Mouse (Mus musculus): ENCODE results near the gene Kif13a. TPM values are rescaled to one million over a fixed set of nuclear protein-coding genes. Genes with fewer than 3 reads are reported as not detected.
A peak's percentile ranks its signal among the peaks of the same experiment; 100 is the strongest.

Gene Kif13a
- polyA plus RNA-seq, 1 experiment = 5.3 TPM

DNA sequence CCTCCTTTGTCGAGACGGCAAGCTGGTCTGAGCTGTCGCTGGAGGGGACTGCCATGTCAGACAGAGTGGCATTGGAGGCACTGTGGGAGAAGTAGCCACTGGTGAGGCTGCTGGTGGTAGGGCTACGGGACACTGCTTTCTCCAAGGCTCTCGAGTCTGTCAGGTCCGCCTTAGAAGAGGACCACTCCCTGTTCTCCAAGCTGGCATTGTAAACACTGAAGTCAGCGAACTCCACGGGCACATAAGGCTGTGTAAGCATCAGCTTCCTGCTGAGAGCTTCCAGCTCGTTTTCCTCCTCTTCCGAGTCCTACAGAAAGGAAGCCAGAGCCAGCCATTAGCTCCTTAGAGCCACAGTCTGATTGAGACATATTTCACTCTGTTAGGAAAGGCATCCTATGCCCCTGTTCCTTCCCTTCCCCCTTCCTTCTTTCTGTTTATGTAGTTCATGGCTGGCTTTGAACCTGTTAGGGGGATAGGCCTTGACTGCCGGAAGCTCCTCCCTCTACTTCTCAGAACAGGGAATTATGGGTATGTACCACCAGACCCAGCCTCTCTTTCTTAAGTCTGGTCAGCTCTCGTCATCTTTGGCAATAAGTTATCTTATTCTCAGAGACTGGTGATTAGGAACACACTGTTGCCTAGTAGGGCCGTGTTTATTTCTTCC lies 177.0 kb downstream of the Kif13a start:
- Histone ChIP-seq H3K36me3 (ENCODE audit: control insufficient read depth, insufficient read depth, low read length) (no peaks in the 10 kb centered on the region), H3K27me3 (ENCODE audit: control insufficient read depth, insufficient read depth, low read length) (no peaks in the 10 kb centered on the region), H3K4me1 (ENCODE audit: control insufficient read depth, insufficient read depth, low read length) (peaks cover 9% of the 10 kb centered on the region), H3K27ac (ENCODE audit: control insufficient read depth, insufficient read depth, low read depth, low read length) (no peak overlapping the region), H3K4me3 (ENCODE audit: control insufficient read depth, low read depth, low read length) (peak overlapping the region; percentile 61)
- TF ChIP-seq POLR2A (IDR thresholded peaks at IDR 0.05; ENCODE audit: control insufficient read depth, low read depth, low read length) = no peak
- no peak for TF ChIP-seq CTCF (IDR thresholded peaks at IDR 0.05; ENCODE audit: control insufficient read depth, insufficient read depth, insufficient replicate concordance, low read depth, low read length)

GRCm38 (mm10) chr13:46748138-46748873 lies 181.4 kb downstream of the Kif13a start:
- H3K36me3 ChIP-seq (ENCODE audit: control insufficient read depth, insufficient read depth, low read length) = no peaks in the 10 kb centered on the region
- TF ChIP-seq POLR2A (IDR thresholded peaks at IDR 0.05; ENCODE audit: control insufficient read depth, low read depth, low read length) (no peak), CTCF (IDR thresholded peaks at IDR 0.05; ENCODE audit: control insufficient read depth, insufficient read depth, insufficient replicate concordance, low read depth, low read length) (no peak)
- H3K27me3 ChIP-seq (ENCODE audit: control insufficient read depth, insufficient read depth, low read length) = no peaks in the 10 kb centered on the region
- H3K27ac ChIP-seq (ENCODE audit: control insufficient read depth, insufficient read depth, low read depth, low read length) = no peak overlapping the region
- H3K4me1 ChIP-seq (ENCODE audit: control insufficient read depth, insufficient read depth, low read length) = peaks cover 14% of the 10 kb centered on the region
- no peak overlapping the region for H3K4me3 ChIP-seq (ENCODE audit: control insufficient read depth, low read depth, low read length)

GRCm38 (mm10) chr13:46743821-46744220 lies 185.8 kb downstream of the Kif13a start:
- Histone ChIP-seq H3K27ac (ENCODE audit: control insufficient read depth, insufficient read depth, low read depth, low read length) (no peak overlapping the region), H3K4me3 (ENCODE audit: control insufficient read depth, low read depth, low read length) (no peak overlapping the region), H3K27me3 (ENCODE audit: control insufficient read depth, insufficient read depth, low read length) (no peaks in the 10 kb centered on the region), H3K4me1 (ENCODE audit: control insufficient read depth, insufficient read depth, low read length) (peaks cover 6% of the 10 kb centered on the region), H3K36me3 (ENCODE audit: control insufficient read depth, insufficient read depth, low read length) (no peaks in the 10 kb centered on the region)
- TF ChIP-seq CTCF (IDR thresholded peaks at IDR 0.05; ENCODE audit: control insufficient read depth, insufficient read depth, insufficient replicate concordance, low read depth, low read length) = no peak
- no peak for TF ChIP-seq POLR2A (IDR thresholded peaks at IDR 0.05; ENCODE audit: control insufficient read depth, low read depth, low read length)

- H3K4me3 ChIP-seq (ENCODE audit: control insufficient read depth, low read depth, low read length) = peak overlapping the region; percentile 15; the same call in 1 of the 2 replicates
- peaks cover 6% of the 10 kb centered on the region for H3K4me1 ChIP-seq (ENCODE audit: control insufficient read depth, insufficient read depth, low read length)
- no peak for TF ChIP-seq CTCF (IDR thresholded peaks at IDR 0.05; ENCODE audit: control insufficient read depth, insufficient read depth, insufficient replicate concordance, low read depth, low read length)
- no peak for TF ChIP-seq POLR2A (IDR thresholded peaks at IDR 0.05; ENCODE audit: control insufficient read depth, low read depth, low read length)
- 0 out of 2 replicates have a peak overlapping the region, but pooled peaks have one; percentile 13 for H3K27ac ChIP-seq (ENCODE audit: control insufficient read depth, insufficient read depth, low read depth, low read length)
- H3K27me3 ChIP-seq (ENCODE audit: control insufficient read depth, insufficient read depth, low read length) = no peaks in the 10 kb centered on the region
- H3K36me3 ChIP-seq (ENCODE audit: control insufficient read depth, insufficient read depth, low read length) = no peaks in the 10 kb centered on the region
These were observed 187.3 kb downstream of the Kif13a start for GRCm38 (mm10) chr13:46742367-46742766.

DNA sequence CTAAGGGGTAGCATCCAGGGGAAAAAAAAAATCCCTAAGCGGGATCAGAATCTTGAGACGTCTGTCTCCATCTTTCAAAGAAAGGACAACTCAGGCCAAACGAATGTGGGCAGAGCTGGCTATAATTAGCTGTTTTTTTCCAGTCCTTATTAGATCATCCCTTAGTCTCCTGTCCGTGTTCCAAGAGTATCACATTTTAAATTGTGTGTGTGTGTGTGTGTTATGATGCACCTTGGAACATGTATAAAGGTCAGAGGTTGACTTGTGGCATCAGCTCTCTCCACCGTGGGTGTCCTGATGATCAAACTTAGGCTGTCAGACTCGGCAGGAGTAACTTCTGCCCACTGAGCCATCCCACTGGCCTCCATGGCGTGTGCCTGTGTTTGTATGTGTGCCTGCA lies 190.2 kb downstream of the Kif13a start:
- Histone ChIP-seq H3K27ac (ENCODE audit: control insufficient read depth, insufficient read depth, low read depth, low read length) (no peak overlapping the region), H3K4me3 (ENCODE audit: control insufficient read depth, low read depth, low read length) (0 out of 2 replicates have a peak overlapping the region, but pooled peaks have one; percentile 8), H3K36me3 (ENCODE audit: control insufficient read depth, insufficient read depth, low read length) (no peaks in the 10 kb centered on the region), H3K4me1 (ENCODE audit: control insufficient read depth, insufficient read depth, low read length) (peaks cover 4% of the 10 kb centered on the region), H3K27me3 (ENCODE audit: control insufficient read depth, insufficient read depth, low read length) (no peaks in the 10 kb centered on the region)
- TF ChIP-seq CTCF (IDR thresholded peaks at IDR 0.05; ENCODE audit: control insufficient read depth, insufficient read depth, insufficient replicate concordance, low read depth, low read length) = no peak
- TF ChIP-seq POLR2A (IDR thresholded peaks at IDR 0.05; ENCODE audit: control insufficient read depth, low read depth, low read length) = no peak

DNA sequence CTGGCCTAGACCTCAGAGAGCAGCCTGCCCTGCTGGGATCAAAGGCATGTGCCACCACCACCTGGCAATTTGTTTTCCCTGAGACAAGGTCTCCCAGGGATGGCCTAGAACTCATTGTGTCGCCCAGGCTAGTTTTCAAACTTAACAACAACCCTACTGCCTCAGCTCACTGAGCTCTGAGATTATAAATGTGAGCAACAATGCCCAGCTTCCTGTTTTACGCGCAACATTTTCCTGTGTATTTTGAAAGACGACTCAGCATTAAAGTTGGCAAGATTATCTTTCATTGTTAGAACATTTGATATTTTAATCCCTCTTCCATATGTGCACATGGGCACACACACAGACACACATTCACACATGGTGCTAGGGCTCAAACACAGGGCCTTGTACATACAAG lies 192.2 kb downstream of the Kif13a start:
- Histone ChIP-seq H3K4me1 (ENCODE audit: control insufficient read depth, insufficient read depth, low read length) (peaks cover 4% of the 10 kb centered on the region), H3K27ac (ENCODE audit: control insufficient read depth, insufficient read depth, low read depth, low read length) (no peak overlapping the region), H3K4me3 (ENCODE audit: control insufficient read depth, low read depth, low read length) (no peak overlapping the region), H3K27me3 (ENCODE audit: control insufficient read depth, insufficient read depth, low read length) (no peaks in the 10 kb centered on the region), H3K36me3 (ENCODE audit: control insufficient read depth, insufficient read depth, low read length) (no peaks in the 10 kb centered on the region)
- TF ChIP-seq POLR2A (IDR thresholded peaks at IDR 0.05; ENCODE audit: control insufficient read depth, low read depth, low read length) (no peak), CTCF (IDR thresholded peaks at IDR 0.05; ENCODE audit: control insufficient read depth, insufficient read depth, insufficient replicate concordance, low read depth, low read length) (no peak)

DNA sequence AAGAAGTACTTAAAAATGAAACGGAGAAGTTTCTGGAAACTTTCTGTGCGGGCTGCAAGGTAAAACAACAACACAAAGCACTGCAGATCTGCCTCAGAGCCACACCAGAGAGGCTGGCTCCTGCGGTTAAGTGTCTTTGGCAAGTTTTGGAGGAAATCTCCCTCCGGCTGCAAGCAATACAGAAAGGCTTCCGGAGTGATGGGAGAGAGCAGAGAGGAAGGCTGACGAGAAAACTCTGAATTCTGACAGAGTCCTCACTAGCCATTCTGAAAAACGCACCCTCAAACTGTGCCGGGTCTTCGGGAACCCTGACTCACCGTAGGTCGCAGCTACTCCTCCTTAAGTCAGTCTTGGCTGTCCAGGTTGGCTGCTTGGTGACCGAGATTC lies 193.2 kb downstream of the Kif13a start:
- peak overlapping the region; percentile 50 for H3K27ac ChIP-seq (ENCODE audit: control insufficient read depth, insufficient read depth, low read depth, low read length)
- H3K27me3 ChIP-seq (ENCODE audit: control insufficient read depth, insufficient read depth, low read length) = no peaks in the 10 kb centered on the region
- no peak for TF ChIP-seq CTCF (IDR thresholded peaks at IDR 0.05; ENCODE audit: control insufficient read depth, insufficient read depth, insufficient replicate concordance, low read depth, low read length)
- no peak for TF ChIP-seq POLR2A (IDR thresholded peaks at IDR 0.05; ENCODE audit: control insufficient read depth, low read depth, low read length)
- H3K4me3 ChIP-seq (ENCODE audit: control insufficient read depth, low read depth, low read length) = peak overlapping the region; percentile 73
- H3K36me3 ChIP-seq (ENCODE audit: control insufficient read depth, insufficient read depth, low read length) = no peaks in the 10 kb centered on the region
- peaks cover 4% of the 10 kb centered on the region for H3K4me1 ChIP-seq (ENCODE audit: control insufficient read depth, insufficient read depth, low read length)

All from testis, adult 2 months (tissue).